Mouse (Mus musculus) midbrain, embryonic 14.5 days (tissue): ENCODE measurements around the gene 4930451I11Rik. TPM values are rescaled to one million over a fixed set of nuclear protein-coding genes. Genes with fewer than 3 reads are reported as not detected.

ENCODE experiments used
- ATAC-seq: fragments of 200-750 bp; cut with Nextera tagmentation; 2 replicates; pipeline ENCODE4 v1.8.0; 2017; ENCODE audit warnings: moderate number of reproducible peaks, moderate library complexity; ENCODE audit not compliant: low FRiP score, low TSS enrichment
- DNase-seq: peaks from one replicate; pipeline ENCODE4 v3.0.0-alpha.2; 2015
- H3K27ac ChIP-seq: fragments of 300-500 bp; sonication (generic); replicated peaks from 2 replicates; pipeline ENCODE4 v1.5.1; 2014; ENCODE audit warnings: mild to moderate bottlenecking, low read depth, low read length, moderate library complexity
- H3K27me3 ChIP-seq: fragments of 300-500 bp; sonication (generic); 2 replicates; pipeline ENCODE4 v1.6.1; 2014; ENCODE audit warnings: low read length, control low read depth, mixed read lengths; ENCODE audit not compliant: control insufficient read depth, insufficient read depth
- H3K36me3 ChIP-seq: fragments of 300-500 bp; sonication (generic); 2 replicates; pipeline ENCODE4 v1.6.1; 2014; ENCODE audit warnings: low read length, control low read depth; ENCODE audit not compliant: control insufficient read depth, insufficient read depth
- H3K4me1 ChIP-seq: fragments of 300-500 bp; sonication (generic); 2 replicates; pipeline ENCODE4 v1.6.1; 2014; ENCODE audit warnings: mild to moderate bottlenecking, antibody characterized with exemption, low read length, control low read depth; ENCODE audit not compliant: control insufficient read depth, insufficient read depth
- H3K4me2 ChIP-seq: fragments of 300-500 bp; sonication (generic); 2 replicates; pipeline ENCODE4 v1.6.1; 2014; ENCODE audit warnings: mild to moderate bottlenecking, low read length, moderate library complexity
- H3K4me3 ChIP-seq: fragments of 300-500 bp; sonication (generic); replicated peaks from 2 replicates; pipeline ENCODE4 v1.5.1; 2014; ENCODE audit warnings: low read depth, low read length
- H3K9ac ChIP-seq: fragments of 300-500 bp; sonication (generic); replicated peaks from 2 replicates; pipeline ENCODE4 v1.6.1; 2014; ENCODE audit warnings: mild to moderate bottlenecking, low read length, moderate library complexity
- H3K9me3 ChIP-seq: fragments of 300-500 bp; sonication (generic); 2 replicates; pipeline ENCODE4 v1.6.1; 2016; ENCODE audit warnings: low read length, control low read depth, mixed read lengths; ENCODE audit not compliant: control insufficient read depth
- WGBS: fragments of 180-500 bp; shearing (Covaris S2); extraction: QIAGEN DNeasy Blood & Tissue Kit; methylation state at CpG from one replicate; pipeline ENCODE4 v1.1.7; 2014; 5-methylcytosine and 5-hydroxymethylcytosine counted together
- polyA plus RNA-seq: library from polyadenylated mRNA; unstranded; fragments of >200 nt; fragmentation: Nextera tagmentation; extraction: Ambion mirVana; gene quantifications from 2 replicates; pipeline ENCODE4 v1.2.1, GENCODE M21; 2014

Gene 4930451I11Rik
- polyA plus RNA-seq, 1 experiment from 2014 or later = not detected

- DNase-seq = peak; percentile 29
- ATAC-seq = no peak
- H3K4me2 ChIP-seq = peak overlapping the region; percentile 93
- H3K4me3 ChIP-seq = peak overlapping the region; percentile 45
- H3K27me3 ChIP-seq = peaks cover 7% of the 10 kb centered on the region; the same call in 1 of the 2 replicates
- WGBS = 15% methylated on average over 10 of the region's 10 CpGs
- no peak overlapping the region for H3K27ac ChIP-seq
- peak overlapping the region; percentile 55 for H3K9ac ChIP-seq
- H3K36me3 ChIP-seq = peaks cover 24% of the 10 kb centered on the region
- H3K4me1 ChIP-seq = peaks cover 21% of the 10 kb centered on the region
- H3K9me3 ChIP-seq = no peaks in the 10 kb centered on the region
These were observed 17.4 kb upstream of the 4930451I11Rik start for GRCm38 (mm10) chr7:126848794-126849193.

- 0 out of 2 replicates have a peak overlapping the region, but pooled peaks have one; percentile 26 for H3K27ac ChIP-seq
- peak; percentile 65 for ATAC-seq
- peak overlapping the region; percentile 45 for H3K4me3 ChIP-seq
- peaks cover 14% of the 10 kb centered on the region for H3K36me3 ChIP-seq
- no peaks in the 10 kb centered on the region for H3K9me3 ChIP-seq
- peak; percentile 80 for DNase-seq
- H3K9ac ChIP-seq = peak overlapping the region; percentile 55
- peaks cover 21% of the 10 kb centered on the region for H3K4me1 ChIP-seq
- WGBS = under 1% methylated on average over 72 of the region's 74 CpGs
- H3K4me2 ChIP-seq = peak overlapping the region; percentile 93
- peaks cover 7% of the 10 kb centered on the region; the same call in 1 of the 2 replicates for H3K27me3 ChIP-seq
These were observed 16.3 kb upstream of the 4930451I11Rik start for GRCm38 (mm10) chr7:126847421-126848398.

GRCm38 (mm10) chr7:126847116-126847420 lies 15.6 kb upstream of the 4930451I11Rik start, which contains the start of gene Doc2a:
TSS of gene Doc2a (plus strand) at chr7:126847416.
- WGBS = 28% methylated on average over 4 of the region's 4 CpGs
- 0 out of 2 replicates have a peak within 1 kb of the TSS, but pooled peaks have one; percentile 26 for H3K27ac ChIP-seq

GRCm38 (mm10) chr7:126845516-126845915 lies 14.1 kb upstream of the 4930451I11Rik start:
- no peak for DNase-seq
- ATAC-seq = no peak
- Histone ChIP-seq H3K36me3 (no peaks in the 10 kb centered on the region), H3K4me3 (no peak overlapping the region), H3K9ac (no peak overlapping the region), H3K4me2 (no peak overlapping the region), H3K27me3 (peaks cover 7% of the 10 kb centered on the region; the same call in 1 of the 2 replicates), H3K9me3 (no peaks in the 10 kb centered on the region), H3K27ac (no peak overlapping the region), H3K4me1 (peaks cover 21% of the 10 kb centered on the region)
- WGBS = 76% methylated on average over 2 of the region's 2 CpGs

More at GRCm38 (mm10) chr7:126847116-126847420, 15.6 kb upstream of the 4930451I11Rik start, which contains the start of gene Doc2a:
- no peak for DNase-seq
- H3K4me1 ChIP-seq = peaks cover 21% of the 10 kb centered on the region
- H3K36me3 ChIP-seq = peaks cover 8% of the 10 kb centered on the region
- H3K4me2 ChIP-seq = peak within 1 kb of the TSS; percentile 93
- no peaks in the 10 kb centered on the region for H3K9me3 ChIP-seq
- H3K4me3 ChIP-seq = peak within 1 kb of the TSS; percentile 45
- no peak for ATAC-seq
- peak within 1 kb of the TSS; percentile 55 for H3K9ac ChIP-seq
- H3K27me3 ChIP-seq = peaks cover 7% of the 10 kb centered on the region; the same call in 1 of the 2 replicates

- H3K27ac ChIP-seq = no peak overlapping the region
- peaks cover 11% of the 10 kb centered on the region for H3K4me1 ChIP-seq
- DNase-seq (no peak), ATAC-seq (no peak)
- no peaks in the 10 kb centered on the region for H3K27me3 ChIP-seq
- H3K4me2 ChIP-seq = no peak overlapping the region
- H3K4me3 ChIP-seq = no peak overlapping the region
- no peaks in the 10 kb centered on the region for H3K9me3 ChIP-seq
- H3K36me3 ChIP-seq = no peaks in the 10 kb centered on the region
- WGBS = 84% methylated on average over 9 of the region's 9 CpGs
- H3K9ac ChIP-seq = no peak overlapping the region
These were observed 11.8 kb upstream of the 4930451I11Rik start for GRCm38 (mm10) chr7:126843276-126843675.

- 93% methylated on average over 1 of the region's 1 CpGs for WGBS
- H3K36me3 ChIP-seq = peaks cover 17% of the 10 kb centered on the region; the same call in 1 of the 2 replicates
- no peak overlapping the region for H3K9ac ChIP-seq
- H3K27ac ChIP-seq = no peak overlapping the region
- no peak overlapping the region for H3K4me2 ChIP-seq
- H3K4me3 ChIP-seq = no peak overlapping the region
- H3K27me3 ChIP-seq = no peaks in the 10 kb centered on the region
- ATAC-seq = no peak
- H3K9me3 ChIP-seq = no peaks in the 10 kb centered on the region
- no peak for DNase-seq
- peaks cover 5% of the 10 kb centered on the region for H3K4me1 ChIP-seq
These were observed 1.9 kb upstream of the 4930451I11Rik start for GRCm38 (mm10) chr7:126833294-126833693.

- H3K9me3 ChIP-seq = no peaks in the 10 kb centered on the region
- peak overlapping the region; percentile 25 for H3K4me3 ChIP-seq
- 0% methylated on average over 21 of the region's 21 CpGs for WGBS
- no peaks in the 10 kb centered on the region for H3K27me3 ChIP-seq
- DNase-seq = peak; percentile 92
- H3K9ac ChIP-seq = no peak overlapping the region
- H3K4me1 ChIP-seq = peaks cover 5% of the 10 kb centered on the region
- peak overlapping the region; percentile 20; the same call in 1 of the 2 replicates for H3K27ac ChIP-seq
- H3K4me2 ChIP-seq = peak overlapping the region; percentile 60
- H3K36me3 ChIP-seq = peaks cover 20% of the 10 kb centered on the region
- ATAC-seq = peak; percentile 74
These were observed 678 bp upstream of the 4930451I11Rik start for GRCm38 (mm10) chr7:126832036-126832598.

- ATAC-seq (no peak), DNase-seq (no peak)
- Histone ChIP-seq H3K9ac (no peak overlapping the region; the same call in 1 of the 2 replicates), H3K4me2 (peak overlapping the region; percentile 66), H3K36me3 (peaks cover 28% of the 10 kb centered on the region), H3K4me3 (no peak overlapping the region), H3K27ac (no peak overlapping the region), H3K9me3 (no peaks in the 10 kb centered on the region), H3K4me1 (peaks cover 27% of the 10 kb centered on the region), H3K27me3 (no peaks in the 10 kb centered on the region)
- 81% methylated on average over 5 of the region's 5 CpGs for WGBS
These were observed 5.5 kb downstream of the 4930451I11Rik start for GRCm38 (mm10) chr7:126825952-126826351.
